Mouse (Mus musculus) hindbrain, embryonic 14.5 days (tissue): ENCODE results near the gene Stat2. TPM values are rescaled to one million over a fixed set of nuclear protein-coding genes. Genes with fewer than 3 reads are reported as not detected.
A peak's percentile ranks its signal among the peaks of the same experiment; 100 is the strongest.

Experiments used
- ATAC-seq: fragments of 200-750 bp; cut with Nextera tagmentation; 2 replicates; pipeline ENCODE4 v1.8.0; 2017; ENCODE audit warnings: moderate number of reproducible peaks, mild to moderate bottlenecking, moderate TSS enrichment, moderate library complexity; ENCODE audit not compliant: low FRiP score
- DNase-seq: peaks from one replicate; pipeline ENCODE4 v3.0.0-alpha.2; 2015; ENCODE audit warnings: low spot score
- H3K27ac ChIP-seq: fragments of 300-500 bp; sonication (generic); 2 replicates; pipeline ENCODE4 v1.5.1; 2014; ENCODE audit warnings: mild to moderate bottlenecking, moderate library complexity
- H3K27me3 ChIP-seq: fragments of 300-500 bp; sonication (generic); 2 replicates; pipeline ENCODE4 v1.6.1; 2014; ENCODE audit warnings: mild to moderate bottlenecking, low read length, mixed read lengths; ENCODE audit not compliant: control insufficient read depth, insufficient read depth
- H3K36me3 ChIP-seq: fragments of 300-500 bp; sonication (generic); replicated peaks from 2 replicates; pipeline ENCODE4 v1.6.1; 2014; ENCODE audit not compliant: control insufficient read depth, insufficient read depth
- H3K4me1 ChIP-seq: fragments of 300-500 bp; sonication (generic); replicated peaks from 2 replicates; pipeline ENCODE4 v1.6.1; 2014; ENCODE audit warnings: antibody characterized with exemption, low read length, mixed read lengths; ENCODE audit not compliant: control insufficient read depth, insufficient read depth
- H3K4me2 ChIP-seq: fragments of 300-500 bp; sonication (generic); replicated peaks from 2 replicates; pipeline ENCODE4 v1.6.1; 2014; ENCODE audit warnings: mild to moderate bottlenecking, moderate library complexity
- H3K4me3 ChIP-seq: fragments of 300-500 bp; sonication (generic); replicated peaks from 2 replicates; pipeline ENCODE4 v1.5.1; 2014; ENCODE audit warnings: mild to moderate bottlenecking, low read length
- H3K9ac ChIP-seq: fragments of 300-500 bp; sonication (generic); 2 replicates; pipeline ENCODE4 v1.6.1; 2014
- H3K9me3 ChIP-seq: fragments of 300-500 bp; sonication (generic); 2 replicates; pipeline ENCODE4 v1.6.1; 2016; ENCODE audit warnings: low read length; ENCODE audit not compliant: control insufficient read depth
- WGBS: fragments of 180-500 bp; shearing (Covaris S2); extraction: QIAGEN DNeasy Blood & Tissue Kit; methylation state at CpG from one replicate; pipeline ENCODE4 v1.1.7; 2014; 5-methylcytosine and 5-hydroxymethylcytosine counted together
- polyA plus RNA-seq: library from polyadenylated mRNA; unstranded; fragments of >200 nt; fragmentation: Nextera tagmentation; extraction: Ambion mirVana; gene quantifications from 2 replicates; pipeline ENCODE4 v1.2.1, GENCODE M21; 2014

Stat2 gene
- polyA plus RNA-seq, result 20.4 and 20.5 TPM in 2 replicates

DNA sequence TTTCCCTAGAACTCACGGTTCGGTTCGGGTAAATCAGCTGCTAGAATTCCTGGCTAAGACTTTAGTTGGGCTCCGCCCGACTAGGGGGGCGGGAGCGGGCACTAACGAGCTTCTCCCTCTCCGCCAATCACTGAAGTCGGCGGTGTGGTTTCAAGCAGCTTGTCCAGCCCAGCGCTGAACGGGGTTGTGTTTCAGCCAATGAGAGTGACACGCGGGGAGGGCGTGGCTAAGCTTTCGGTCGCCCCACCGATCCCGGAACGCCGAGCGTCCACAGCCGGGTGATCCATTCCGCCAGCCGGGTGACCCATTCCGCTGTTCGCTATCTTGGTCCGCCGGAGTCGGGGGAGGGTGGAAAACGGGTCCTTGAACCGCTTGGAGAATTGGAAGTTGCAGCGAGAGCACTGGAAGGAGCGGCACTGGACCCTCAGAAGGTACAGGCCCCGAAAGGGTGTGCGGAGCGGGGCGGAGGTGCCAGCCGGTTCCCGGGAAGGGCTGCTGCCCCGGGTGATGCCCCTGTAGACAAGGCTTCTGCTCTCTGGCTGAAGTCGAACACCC, at the start of gene Stat2:
Gene Stat2 (plus strand): TSS at position 273 of the 555 bp plus-strand sequence.
- ATAC-seq (peak; percentile 99), DNase-seq (peak; percentile 95)
- Histone ChIP-seq H3K27me3 (no peaks in the 10 kb centered on the region), H3K27ac (peak within 1 kb of the TSS; percentile 86), H3K9ac (peak within 1 kb of the TSS; percentile 79), H3K9me3 (no peaks in the 10 kb centered on the region), H3K4me3 (peak within 1 kb of the TSS; percentile 75), H3K36me3 (no peaks in the 10 kb centered on the region), H3K4me2 (peak within 1 kb of the TSS; percentile 69), H3K4me1 (0 out of 2 replicates have a peak, but pooled peaks cover 3% of the 10 kb centered on the region)
- under 1% methylated on average over 43 of the region's 43 CpGs for WGBS

DNA sequence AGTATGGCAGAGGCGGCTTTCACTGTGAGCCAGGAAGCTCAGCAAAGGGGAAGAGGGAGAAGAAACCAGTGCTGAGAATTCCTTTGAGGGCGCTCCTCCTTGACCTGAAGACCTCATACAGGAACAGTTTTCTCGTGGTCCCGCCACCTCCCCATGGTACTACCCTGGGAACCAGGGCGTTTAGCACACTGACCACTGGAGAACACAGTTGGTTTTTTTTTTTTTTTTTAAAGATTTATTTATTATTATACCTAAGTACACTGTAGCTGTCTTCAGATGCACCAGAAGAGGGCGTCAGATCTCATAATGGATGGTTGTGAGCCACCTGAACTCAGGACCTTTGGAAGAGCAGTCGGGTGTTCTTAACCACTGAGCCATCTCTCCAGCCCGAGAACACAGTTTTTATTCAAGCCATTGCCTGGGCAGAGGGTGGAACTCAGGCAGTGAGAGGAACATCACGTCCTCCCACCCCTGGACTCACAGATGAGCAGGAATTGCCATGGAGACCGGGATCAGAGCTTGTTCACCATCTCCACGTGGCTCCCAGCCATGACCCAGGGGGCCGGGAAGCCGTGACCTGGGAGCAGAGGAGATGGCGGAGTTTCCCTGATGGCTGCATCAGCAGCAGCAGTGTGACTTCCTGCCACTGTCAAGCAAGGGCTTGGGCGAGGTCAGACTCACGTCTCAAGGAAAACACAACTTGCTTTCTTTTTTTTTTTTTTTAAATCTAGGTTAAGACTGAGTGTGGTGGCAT, 48.6 kb upstream of the Stat2 start:
- ATAC-seq, result no peak
- no peak overlapping the region for H3K9ac ChIP-seq
- H3K9me3 ChIP-seq, result no peaks in the 10 kb centered on the region
- H3K4me1 ChIP-seq, result no peaks in the 10 kb centered on the region
- WGBS, result 61% methylated on average over 16 of the region's 16 CpGs
- H3K4me2 ChIP-seq, result no peak overlapping the region
- no peak overlapping the region for H3K27ac ChIP-seq
- H3K27me3 ChIP-seq, result no peaks in the 10 kb centered on the region
- DNase-seq, result no peak
- H3K4me3 ChIP-seq, result no peak overlapping the region
- no peaks in the 10 kb centered on the region for H3K36me3 ChIP-seq

DNA sequence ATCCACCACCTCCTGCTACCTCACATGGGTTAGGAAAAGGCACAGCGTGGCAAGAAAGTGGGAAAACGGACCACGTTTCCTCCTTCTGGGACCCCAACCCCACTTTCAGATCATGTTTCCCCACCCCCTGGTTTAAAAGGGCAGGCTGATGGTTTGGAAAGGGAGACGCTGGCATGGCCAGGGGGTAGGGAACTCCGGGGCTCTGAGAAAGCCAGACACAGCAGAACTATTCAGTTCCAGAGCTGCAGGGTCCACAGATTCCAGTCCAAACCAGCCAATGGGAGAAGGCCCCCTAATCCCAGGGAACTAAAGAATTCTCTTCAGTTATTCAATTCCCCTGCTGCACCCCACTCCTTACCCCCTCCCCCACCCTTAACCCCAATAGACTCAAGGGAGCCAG, 45.3 kb upstream of the Stat2 start:
- no peak overlapping the region for H3K27ac ChIP-seq
- no peak overlapping the region for H3K9ac ChIP-seq
- no peaks in the 10 kb centered on the region for H3K27me3 ChIP-seq
- WGBS, result 61% methylated on average over 5 of the region's 5 CpGs
- H3K4me2 ChIP-seq, result no peak overlapping the region
- no peaks in the 10 kb centered on the region for H3K4me1 ChIP-seq
- no peaks in the 10 kb centered on the region for H3K36me3 ChIP-seq
- DNase-seq (no peak), ATAC-seq (no peak)
- H3K4me3 ChIP-seq, result no peak overlapping the region
- no peaks in the 10 kb centered on the region for H3K9me3 ChIP-seq

DNA sequence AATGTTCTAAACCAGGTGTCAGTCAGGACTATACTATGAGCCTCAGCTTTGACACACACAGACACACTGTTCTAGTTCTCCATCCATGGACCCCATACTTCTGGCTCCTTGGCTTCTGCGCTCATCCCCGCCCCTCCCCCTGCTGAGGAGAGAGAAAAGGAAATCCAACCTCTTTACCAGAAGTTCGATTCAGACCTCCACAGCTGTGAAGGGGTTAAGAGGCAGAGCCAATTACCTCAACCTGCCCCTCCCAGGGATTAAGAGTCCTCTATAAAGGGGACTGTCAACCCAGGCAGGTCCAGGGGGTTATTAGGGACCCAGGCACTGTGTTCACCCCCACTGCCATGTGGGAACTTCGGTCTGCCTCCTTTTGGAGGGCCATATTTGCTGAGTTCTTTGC, 44.8 kb upstream of the Stat2 start, which contains the start of gene Mip:
Gene Mip (plus strand): TSS at position 301 of the 400 bp plus-strand sequence.
- Histone ChIP-seq H3K4me1 (no peaks in the 10 kb centered on the region), H3K4me2 (no peak within 1 kb of the TSS), H3K36me3 (no peaks in the 10 kb centered on the region), H3K9ac (no peak within 1 kb of the TSS), H3K4me3 (no peak within 1 kb of the TSS), H3K27ac (no peak within 1 kb of the TSS), H3K9me3 (no peaks in the 10 kb centered on the region), H3K27me3 (no peaks in the 10 kb centered on the region)
- WGBS, result 49% methylated on average over 4 of the region's 4 CpGs
- ATAC-seq (no peak), DNase-seq (no peak)

DNA sequence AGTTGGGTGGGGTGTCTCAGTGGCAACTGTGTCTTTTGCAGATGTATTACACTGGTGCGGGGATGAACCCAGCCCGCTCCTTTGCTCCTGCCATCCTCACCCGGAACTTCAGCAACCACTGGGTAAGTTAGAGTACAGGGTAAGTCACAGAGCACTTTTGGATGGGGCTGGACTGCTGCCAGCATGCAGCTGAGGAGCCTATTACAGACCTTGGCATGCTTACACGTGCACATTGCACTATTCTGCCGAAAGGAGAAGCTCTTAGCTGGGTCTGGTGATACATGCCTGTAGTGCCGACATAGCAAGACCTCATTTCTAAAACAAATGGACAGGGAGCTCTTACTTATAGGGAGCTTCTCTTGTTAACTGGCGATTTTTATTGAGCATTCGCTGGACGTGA, 42.8 kb upstream of the Stat2 start:
- DNase-seq, result no peak

DNA sequence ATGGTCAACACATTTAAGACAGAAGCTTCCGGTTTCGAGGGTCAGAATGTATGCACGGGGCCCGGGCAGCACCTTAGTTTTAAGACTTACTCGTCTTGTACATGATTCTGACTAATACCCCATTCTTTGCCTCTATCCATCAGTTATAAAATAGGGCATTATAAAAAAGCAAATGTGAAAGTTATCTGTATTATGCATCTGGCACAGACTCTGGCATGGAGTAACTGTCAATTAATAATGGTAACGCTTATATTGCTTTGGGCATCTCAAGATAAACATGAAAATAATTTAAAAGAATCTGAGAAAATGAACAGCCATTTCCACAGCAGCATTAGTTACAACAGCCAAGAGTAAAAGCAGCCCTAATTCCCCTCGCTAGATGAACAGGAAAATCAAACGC, 42.4 kb upstream of the Stat2 start:
- DNase-seq (no peak), ATAC-seq (no peak)
- no peaks in the 10 kb centered on the region for H3K9me3 ChIP-seq
- H3K27me3 ChIP-seq, result no peaks in the 10 kb centered on the region
- no peak overlapping the region for H3K9ac ChIP-seq
- no peaks in the 10 kb centered on the region for H3K36me3 ChIP-seq
- H3K4me2 ChIP-seq, result no peak overlapping the region
- H3K4me1 ChIP-seq, result 0 out of 2 replicates have a peak, but pooled peaks cover 4% of the 10 kb centered on the region
- WGBS, result 93% methylated on average over 8 of the region's 8 CpGs
- H3K27ac ChIP-seq, result no peak overlapping the region
- no peak overlapping the region for H3K4me3 ChIP-seq

More for the DNA sequence above, 42.8 kb upstream of the Stat2 start:
- H3K27me3 ChIP-seq, result no peaks in the 10 kb centered on the region
- no peak overlapping the region for H3K9ac ChIP-seq
- no peaks in the 10 kb centered on the region for H3K4me1 ChIP-seq
- 90% methylated on average over 9 of the region's 9 CpGs for WGBS
- no peak overlapping the region for H3K27ac ChIP-seq
- no peaks in the 10 kb centered on the region for H3K9me3 ChIP-seq
- H3K4me3 ChIP-seq, result no peak overlapping the region
- ATAC-seq, result no peak
- H3K36me3 ChIP-seq, result no peaks in the 10 kb centered on the region
- no peak overlapping the region for H3K4me2 ChIP-seq

DNA sequence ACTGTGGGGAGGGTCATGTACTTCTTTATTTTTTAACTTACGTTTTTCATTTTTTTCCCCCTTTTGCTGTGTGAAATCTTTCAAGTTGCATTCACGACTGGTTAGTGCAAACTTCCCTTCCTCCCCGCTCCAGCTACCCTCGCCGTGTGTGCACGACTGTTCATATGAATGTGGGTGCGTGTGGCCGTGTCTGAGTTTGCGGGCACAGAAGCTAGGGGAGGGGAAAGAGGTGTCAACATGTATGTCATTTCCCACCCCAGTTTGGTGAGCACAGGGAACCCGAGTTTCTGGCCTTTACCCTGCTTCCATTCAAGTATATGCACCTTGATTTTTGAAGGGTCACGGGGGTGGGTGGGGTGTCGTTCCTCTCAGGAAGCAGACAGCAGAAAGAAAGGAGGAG, 39.8 kb upstream of the Stat2 start:
- no peaks in the 10 kb centered on the region for H3K9me3 ChIP-seq
- H3K4me2 ChIP-seq, result no peak overlapping the region
- H3K9ac ChIP-seq, result no peak overlapping the region
- H3K27ac ChIP-seq, result no peak overlapping the region
- no peaks in the 10 kb centered on the region for H3K27me3 ChIP-seq
- H3K4me3 ChIP-seq, result no peak overlapping the region
- H3K36me3 ChIP-seq, result no peaks in the 10 kb centered on the region
- ATAC-seq (no peak), DNase-seq (no peak)
- H3K4me1 ChIP-seq, result 0 out of 2 replicates have a peak, but pooled peaks cover 7% of the 10 kb centered on the region
- WGBS, result 82% methylated on average over 12 of the region's 12 CpGs

DNA sequence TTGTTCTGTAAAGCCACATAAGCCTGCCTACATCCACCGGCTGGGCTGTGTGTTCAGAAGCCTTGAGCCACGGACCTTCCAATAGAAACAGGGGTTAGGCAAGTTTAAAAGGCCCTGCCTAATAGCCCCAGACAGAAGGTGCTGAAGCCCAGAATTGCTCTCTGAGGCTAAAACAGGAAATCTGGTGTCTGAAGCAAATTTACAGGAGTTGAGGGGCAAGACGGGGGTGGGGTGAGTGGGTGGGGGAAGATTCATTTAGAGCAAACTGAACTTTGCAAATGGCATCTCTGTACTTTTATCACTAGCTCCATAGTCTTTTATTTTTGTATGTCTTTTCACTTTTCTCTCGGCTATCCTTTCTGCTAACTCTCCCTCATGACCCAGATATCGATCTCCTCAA, 39.2 kb upstream of the Stat2 start:
- 28% methylated on average over 5 of the region's 5 CpGs for WGBS
- Histone ChIP-seq H3K4me2 (peak overlapping the region; percentile 60), H3K4me1 (0 out of 2 replicates have a peak, but pooled peaks cover 7% of the 10 kb centered on the region), H3K9ac (peak overlapping the region; percentile 61), H3K4me3 (peak overlapping the region; percentile 76), H3K9me3 (no peaks in the 10 kb centered on the region), H3K27me3 (no peaks in the 10 kb centered on the region), H3K27ac (no peak overlapping the region), H3K36me3 (no peaks in the 10 kb centered on the region)
- DNase-seq, result no peak
- ATAC-seq, result no peak

DNA sequence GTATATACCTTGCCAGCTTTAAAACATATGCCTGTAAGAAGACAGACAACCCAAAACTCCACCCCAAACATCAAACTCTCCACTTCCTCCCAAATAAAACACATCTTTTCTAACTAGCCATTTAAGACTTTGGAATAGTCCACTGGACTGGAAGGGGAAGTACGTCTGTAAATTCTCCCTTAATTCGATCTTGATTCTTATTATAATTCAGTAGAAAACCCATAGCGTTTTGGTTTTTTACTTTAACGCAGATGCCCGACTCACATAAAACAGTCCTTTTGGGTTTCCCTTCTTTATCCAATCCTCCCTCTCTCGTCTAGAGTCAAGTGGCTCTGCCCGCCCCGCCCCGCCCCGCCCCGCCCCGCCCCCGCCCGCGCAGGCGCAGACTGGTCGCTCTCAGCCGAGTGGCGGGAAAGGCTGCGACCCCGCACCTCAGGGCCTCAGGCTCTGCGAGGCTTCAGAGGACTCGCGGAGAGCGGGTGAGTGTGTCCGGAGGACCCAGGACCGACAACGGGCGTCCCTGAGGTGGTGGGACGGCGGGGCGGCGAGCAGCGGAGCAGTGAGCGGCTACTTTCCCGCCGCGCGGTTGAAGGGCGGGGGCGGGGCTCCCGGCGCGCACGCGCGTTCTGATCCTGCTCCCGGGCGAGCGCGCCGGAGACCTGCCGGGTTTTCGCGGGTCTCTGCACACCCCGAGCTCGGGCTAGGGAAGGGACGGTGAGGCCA, 38.5 kb upstream of the Stat2 start, which contains the start of gene Timeless:
Gene Timeless (plus strand): TSS at position 369 of the 723 bp plus-strand sequence.
- WGBS, result under 1% methylated on average over 57 of the region's 58 CpGs
- peak within 1 kb of the TSS; percentile 76 for H3K4me3 ChIP-seq
- DNase-seq (peak; percentile 84), ATAC-seq (peak; percentile 93)
- peak within 1 kb of the TSS; percentile 60 for H3K4me2 ChIP-seq
- no peaks in the 10 kb centered on the region for H3K9me3 ChIP-seq
- peak within 1 kb of the TSS; percentile 61 for H3K9ac ChIP-seq
- no peaks in the 10 kb centered on the region for H3K36me3 ChIP-seq
- H3K27me3 ChIP-seq, result no peaks in the 10 kb centered on the region
- 0 out of 2 replicates have a peak, but pooled peaks cover 7% of the 10 kb centered on the region for H3K4me1 ChIP-seq
- peak within 1 kb of the TSS; percentile 86 for H3K27ac ChIP-seq
